Mouse (Mus musculus): Measurements from ENCODE around the gene Hdac4.

Hdac4 gene

DNA sequence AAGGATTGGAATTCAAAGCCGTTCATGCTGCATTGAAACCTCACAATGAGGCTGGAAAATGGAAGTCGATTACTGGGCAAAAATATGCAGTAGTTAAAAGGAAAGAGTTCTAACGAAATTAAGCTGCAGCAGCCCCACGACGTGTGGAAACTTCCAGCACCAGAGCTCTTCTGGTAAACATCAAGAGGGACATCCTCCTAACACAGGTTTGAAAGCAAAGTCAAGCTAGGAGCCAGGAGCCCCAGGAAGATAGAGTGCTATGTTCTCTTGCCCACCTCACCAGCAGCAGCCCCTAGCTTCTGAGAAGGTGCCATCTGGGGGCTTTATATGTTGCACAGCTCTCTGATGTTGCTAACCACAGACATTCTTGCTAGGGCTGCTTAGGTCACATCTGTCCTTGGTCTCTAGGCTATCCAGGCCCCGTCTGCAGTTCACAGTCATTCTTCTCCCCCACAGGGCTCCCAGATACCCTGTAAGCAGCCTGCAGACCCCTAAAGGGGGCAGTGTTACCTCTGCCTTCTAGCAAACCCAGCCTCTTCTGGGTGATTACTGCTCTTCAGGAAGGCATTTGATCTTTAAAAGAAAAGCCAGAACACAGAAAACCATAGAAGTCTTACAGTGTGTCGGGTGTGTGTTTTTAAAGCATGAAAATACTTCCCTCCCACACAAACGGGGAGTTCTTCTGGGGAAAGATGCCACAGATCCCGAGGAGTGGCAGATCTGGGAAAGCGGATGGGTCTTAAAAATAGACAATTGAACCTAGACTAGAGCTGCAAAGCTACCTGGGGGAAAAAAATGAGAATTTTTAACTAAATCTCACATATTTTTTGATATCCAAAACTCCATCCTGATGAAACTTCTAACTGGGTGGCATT, 17.2 kb downstream of the Hdac4 start:
- peak in 1 of 2 experiments; percentile 4 for DNase-seq

DNA sequence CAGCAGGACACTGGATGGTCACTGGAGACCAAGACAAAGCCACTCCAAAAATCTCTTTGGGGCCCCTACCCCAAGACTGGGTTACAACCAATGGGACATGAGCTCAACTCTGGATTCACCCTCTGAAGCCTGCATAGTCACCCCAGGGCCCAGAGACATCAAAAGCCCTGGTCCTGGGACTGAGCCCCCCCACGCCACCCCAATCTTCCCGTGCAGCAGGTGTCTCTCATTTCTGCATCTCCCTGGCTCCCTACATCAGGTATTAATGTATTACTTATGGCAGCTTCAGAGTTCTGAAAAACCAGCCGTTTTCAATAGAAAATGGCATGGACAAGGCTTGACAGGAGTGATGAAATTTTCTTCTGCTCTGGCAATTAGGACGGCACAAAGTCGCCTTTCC, 17.9 kb downstream of the Hdac4 start:
- no peak for DNase-seq

DNA sequence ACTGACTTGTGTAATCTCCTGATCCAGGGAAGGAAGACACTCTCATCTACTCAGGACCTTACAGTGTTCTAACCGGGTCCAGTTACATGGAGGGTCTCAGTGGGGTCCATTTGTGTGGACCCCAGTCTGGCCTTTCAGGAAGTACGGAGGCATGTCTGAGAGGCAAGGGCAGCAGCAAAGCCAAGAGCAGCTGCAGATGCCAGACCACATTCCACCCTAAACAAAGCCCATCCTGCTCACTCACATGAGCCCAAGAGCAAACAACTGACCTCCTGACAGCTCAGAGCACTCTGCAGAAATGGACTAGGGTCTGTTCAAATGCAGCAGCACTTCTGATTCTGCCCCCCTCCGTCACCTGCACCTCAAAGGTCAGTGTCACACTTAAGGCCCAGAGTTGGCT, 18.3 kb downstream of the Hdac4 start:
- no peak for DNase-seq

DNA sequence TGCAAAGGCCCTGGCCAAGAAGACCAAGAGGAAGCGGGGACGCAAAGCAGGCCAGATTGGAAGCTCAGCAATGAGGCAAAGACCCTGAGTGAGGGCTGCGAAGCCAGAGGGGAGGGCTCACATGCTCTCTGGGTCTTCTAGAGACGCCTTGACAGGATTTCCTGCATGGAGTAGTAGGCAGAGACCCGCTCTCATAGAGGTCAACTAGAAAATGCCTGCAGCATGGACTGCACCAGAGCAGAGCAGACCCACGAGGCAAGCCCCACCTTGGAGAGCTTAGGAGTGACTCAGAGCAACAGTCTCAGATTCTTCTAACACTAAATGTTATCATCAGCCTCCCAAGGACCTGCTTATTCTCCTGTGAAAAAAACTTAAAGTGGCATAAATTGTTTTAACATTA, 20.2 kb downstream of the Hdac4 start:
- DNase-seq, result no peak

DNA sequence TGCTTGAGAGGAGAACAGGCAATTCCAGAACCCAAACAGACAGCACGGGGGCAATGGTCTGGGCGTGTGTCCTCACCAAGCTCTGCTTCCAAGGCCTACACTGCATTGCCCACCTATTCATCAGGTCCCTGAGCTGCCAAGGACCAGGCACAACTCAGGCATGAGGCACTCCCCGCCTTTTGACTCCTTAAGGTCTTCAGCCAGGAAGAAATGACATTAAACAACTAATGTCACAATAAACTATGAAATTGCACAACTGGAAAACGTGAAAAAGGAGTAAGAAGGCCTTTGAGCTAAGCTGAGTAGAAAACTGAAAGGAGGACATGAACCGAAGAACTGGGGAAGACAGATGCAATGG, 20.6 kb downstream of the Hdac4 start:
- no peak for DNase-seq

DNA sequence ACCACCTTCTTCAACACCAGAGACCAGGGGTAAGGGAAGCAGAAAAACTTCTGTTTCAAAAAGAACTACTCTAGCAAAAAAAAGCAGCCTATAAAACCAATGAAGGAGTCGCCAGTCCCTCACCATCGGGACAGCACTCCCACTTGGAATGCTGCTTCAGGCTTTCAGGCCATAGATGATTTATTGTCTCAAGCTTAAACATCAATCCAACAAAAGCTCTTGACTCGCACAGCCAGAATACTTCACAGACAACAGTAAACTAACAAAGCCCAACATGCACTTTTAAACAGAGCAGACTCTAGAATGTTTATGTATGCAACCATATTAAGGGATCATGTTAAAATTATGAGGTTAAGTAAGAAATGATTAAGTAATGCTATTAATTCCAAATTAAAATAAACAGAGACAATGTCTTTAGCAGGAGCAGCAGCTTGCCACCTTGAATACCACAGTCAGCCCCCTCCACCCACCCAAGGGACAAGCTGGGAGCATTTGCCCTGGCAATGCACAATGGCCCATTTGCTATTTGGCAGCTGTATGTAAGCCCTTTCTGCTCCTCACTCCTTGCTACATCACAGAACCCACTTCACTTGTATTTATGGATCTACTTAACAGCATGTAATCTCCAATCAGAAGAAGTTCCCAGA, 21.1 kb downstream of the Hdac4 start:
- no peak for DNase-seq

DNA sequence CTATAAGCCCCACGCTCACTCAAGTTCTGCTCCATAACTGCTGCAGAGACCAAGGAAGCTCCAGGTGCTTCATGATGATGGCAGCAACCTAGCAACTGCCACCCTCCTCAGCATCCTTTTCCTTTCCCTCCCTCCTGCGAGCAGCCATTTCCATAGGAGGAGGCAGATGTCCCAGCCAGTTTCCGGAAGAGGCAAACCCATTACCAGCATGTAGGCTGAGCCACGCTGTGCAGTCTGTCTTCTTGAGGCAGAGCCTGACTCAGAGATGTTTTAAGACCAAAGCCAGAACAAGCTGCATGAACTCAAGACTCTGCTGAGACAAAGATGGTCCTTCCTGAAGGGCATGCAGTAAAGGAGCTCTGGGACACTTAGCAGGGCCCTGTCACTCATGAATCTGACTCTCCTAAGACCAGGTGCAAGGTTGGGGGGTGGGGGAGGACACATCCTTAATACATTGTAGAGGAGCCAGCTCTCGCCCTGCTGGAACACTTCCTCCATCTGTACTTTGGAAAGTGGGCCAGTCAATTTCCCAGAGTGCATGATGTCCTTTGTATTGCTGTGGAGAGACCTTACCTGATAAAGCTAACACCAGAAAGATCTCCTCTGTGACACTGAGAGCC, 24.8 kb downstream of the Hdac4 start:
- no peak for DNase-seq

DNA sequence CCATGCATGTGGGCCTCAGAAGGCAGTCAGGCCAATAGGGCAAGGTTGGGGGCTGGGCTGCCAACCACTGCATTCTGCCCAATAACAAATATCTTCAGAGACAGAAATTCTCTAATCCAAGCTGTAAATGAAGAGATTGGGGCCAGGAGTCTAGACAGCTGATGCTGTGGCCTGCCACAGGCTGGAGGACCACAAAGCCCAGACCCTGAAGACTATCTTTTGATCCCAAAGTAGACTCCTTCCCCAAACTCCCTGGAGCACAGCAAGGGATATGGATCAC, 25.8 kb downstream of the Hdac4 start:
- DNase-seq, result no peak

DNA sequence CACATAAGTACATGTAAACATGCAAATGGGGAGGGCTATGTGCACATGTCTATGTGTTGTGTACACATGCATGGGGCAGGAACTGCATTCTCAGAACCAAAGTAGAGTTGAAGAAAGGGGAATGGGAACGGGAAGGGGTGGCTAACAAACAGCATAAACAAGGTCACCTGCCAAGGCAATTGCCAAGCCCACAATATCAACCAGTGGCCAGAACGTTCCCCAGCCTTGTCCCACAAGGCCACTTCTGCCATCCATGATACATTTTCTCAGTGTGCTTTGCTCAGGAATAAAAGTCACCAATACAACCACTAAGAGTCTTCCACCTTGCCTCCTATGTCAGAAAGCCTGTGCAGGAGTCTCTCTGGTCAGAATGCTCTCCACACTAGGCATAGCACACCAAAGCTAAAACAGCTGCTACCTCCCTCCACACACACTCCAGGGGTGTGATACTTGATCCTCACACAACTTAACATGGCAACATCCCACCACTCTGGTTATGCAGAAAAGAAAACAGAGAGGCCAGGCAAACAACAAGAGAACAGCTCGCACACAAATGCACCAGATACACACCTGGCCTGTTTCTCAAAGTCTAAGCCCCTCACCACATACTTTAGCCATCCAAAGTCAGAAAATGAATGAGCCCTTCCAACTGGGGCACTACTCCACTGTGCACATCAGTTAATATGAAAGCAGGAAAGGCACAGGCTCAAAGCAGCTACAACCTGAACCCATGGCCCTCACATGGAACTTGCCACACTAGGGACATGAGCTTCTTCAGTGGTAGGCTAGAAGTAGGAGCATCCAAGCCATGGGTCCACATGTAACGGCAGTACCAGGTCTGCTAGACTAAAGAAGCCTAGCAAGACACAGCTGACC, 26.4 kb downstream of the Hdac4 start:
- DNase-seq, result no peak

DNA sequence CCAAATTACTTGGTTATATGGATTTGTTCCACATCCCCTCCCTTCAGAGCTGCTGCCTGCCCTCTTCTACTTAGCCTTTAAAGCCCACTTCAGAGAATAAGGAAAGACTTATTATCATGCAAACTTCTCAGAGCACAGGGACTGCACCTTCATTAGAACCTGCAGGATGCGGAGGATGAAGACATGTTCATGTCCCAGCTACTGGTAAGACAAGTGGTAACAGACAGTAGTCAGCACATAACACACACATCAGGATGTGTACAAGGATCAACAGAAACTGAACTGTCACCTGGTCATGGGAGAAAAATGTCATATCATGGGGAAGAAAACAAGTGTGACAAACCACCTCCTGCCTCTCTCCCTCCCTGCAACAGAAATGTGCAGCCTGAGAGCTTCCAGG, 31.6 kb downstream of the Hdac4 start:
- no peak for DNase-seq

DNA sequence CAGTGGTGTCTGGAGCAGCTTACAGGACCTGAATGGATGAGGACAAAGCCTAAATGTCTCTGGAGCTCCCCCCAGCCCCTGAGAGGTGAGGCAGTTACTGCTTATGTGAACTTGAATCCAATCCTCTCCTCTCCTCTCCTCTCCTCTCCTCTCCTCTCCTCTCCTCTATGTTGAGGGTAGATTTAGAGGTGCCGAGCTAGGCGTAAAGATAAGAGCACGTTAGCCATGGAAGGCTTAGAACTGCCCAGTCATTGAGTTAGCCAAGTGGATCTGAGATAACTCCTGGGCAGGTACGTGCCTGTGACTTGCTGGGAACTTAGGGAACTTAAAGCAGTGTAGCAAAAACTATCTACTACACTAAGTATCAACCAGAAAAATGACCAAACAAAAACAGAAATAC, 35.7 kb downstream of the Hdac4 start:
- no peak for DNase-seq

DNA sequence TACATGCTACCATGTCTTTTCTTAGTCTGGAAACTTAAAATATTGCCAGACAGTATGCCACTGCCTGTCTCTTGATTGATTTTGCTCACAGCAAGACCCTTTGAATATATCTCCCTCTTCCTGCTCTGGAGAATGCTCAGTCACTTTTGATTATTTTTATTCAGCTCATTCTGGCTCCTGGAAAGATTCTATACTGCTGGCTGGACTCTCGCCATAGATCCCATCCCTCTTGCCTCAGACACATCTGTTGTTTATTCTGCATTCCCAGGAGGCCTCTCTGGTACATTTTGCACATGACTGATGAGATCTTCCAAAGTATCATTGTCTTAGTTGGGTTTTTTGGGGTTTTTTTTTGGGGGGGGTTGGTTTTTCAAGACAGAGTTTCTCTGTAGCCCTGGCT, 45.3 kb downstream of the Hdac4 start:
- no peak for DNase-seq

DNA sequence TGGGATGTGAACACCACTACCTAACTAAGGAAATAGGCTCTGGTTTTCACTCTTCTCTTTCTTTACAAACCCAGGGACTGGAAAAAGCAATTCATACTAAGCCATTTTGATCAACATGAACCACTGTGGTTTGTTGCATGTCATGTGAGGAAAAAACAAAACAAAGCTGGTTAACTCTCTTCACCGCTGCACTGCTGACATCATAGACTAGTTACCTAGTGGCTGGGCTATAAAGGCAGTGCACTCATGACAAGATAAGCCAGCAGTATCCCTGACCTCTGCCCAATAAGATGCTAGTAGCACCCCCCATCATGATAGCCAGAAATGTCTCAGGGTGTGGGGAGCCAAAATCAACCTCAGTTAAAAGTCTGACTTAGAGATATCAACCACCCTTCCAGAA, 47.0 kb downstream of the Hdac4 start:
- DNase-seq, result no peak

DNA sequence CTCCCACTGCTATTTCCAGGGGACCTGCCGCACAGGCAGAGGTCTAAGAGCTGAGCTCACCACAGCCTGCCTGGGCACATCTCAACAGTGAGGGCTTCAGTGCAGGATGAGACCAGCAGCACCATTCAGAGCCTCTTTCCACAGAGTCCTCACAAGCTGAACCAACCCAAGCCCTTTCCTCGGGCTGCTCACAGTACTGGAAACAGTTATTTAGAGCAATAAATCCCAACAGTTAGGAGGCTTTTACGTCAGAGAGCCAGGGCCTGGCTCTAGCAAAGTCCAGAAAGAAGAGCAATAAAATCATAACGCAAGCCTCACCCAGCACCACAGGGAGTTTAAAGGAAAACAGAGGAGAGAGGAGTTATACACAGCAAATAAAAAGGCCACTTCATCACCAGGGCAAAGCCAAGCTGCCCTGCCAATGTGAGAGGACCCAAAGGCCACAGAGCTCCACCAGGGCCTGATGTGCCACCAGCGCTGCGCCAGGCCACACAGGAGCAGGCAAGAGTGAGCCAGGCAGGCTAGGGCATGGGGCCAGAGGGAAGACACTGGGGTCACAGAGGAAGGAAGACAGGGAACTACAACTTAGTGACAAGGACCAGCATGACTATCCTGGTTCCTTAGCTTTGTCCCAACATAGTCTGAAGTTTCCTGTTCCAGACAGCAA, 50.5 kb downstream of the Hdac4 start:
- DNase-seq, result no peak

DNA sequence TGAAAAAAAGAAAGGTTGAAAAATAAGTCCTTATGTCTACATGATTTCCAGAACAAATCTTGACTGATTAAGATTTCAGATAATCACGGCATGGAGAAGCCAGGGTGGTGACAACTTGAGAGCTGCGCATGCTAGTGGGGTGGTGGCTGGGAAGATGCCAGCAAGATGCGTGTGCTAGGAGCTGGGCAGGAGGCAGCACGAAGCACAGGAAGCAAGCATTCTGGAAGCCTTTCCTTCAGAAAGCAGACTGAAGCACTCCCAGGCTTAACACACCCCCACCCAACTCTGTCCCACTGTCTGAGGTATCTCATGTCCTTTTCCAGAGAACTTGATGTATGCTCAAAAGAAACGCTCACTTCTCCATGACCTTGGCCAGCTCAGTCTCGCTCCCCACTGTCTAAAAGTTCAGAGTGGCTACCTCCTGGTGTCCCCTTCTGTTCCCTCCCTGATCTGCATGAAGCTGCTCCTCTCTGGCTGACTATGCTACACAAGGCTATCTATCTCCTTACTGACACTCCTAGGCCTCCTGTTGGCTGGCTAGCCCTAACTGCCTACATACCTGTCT, 52.1 kb downstream of the Hdac4 start:
- no peak for DNase-seq

DNA sequence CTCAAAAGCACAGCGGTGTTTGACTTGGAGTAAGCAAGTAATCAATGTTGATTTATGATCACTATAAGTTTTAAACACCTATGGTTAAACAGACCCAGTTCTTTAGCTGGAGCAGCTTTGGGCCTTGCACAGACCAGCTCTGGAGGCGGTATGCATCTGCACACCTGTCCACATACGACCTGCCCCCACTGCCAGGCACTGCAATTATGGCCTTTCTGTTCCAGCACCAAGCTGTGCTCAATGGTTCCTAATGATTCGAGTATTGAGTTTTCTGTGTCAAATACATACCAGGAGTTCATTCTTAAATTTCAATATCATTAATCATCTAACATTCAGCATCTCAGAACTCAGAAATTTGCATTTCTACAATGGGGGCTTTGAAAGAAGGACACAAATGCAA, 52.7 kb downstream of the Hdac4 start:
- DNase-seq, result no peak

DNA sequence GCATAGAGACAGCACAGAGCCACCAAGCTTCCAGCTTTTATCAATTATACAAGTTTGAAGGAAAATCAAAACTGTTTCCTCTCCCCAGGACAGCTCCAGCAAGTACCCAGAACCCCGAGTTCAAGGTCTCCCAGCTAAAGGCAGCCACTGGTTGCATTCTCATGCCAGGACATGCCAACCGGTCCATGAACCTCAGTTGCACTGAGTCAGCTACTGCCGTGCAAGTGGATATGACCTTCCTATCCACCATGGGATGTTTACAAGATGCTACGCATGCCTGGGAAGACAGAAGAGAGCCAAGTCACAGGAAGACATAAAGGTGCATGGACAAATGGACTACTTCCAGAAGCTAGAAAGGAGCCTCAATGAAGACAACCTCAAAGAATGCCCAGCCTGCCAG, 56.5 kb downstream of the Hdac4 start:
- no peak for DNase-seq

DNA sequence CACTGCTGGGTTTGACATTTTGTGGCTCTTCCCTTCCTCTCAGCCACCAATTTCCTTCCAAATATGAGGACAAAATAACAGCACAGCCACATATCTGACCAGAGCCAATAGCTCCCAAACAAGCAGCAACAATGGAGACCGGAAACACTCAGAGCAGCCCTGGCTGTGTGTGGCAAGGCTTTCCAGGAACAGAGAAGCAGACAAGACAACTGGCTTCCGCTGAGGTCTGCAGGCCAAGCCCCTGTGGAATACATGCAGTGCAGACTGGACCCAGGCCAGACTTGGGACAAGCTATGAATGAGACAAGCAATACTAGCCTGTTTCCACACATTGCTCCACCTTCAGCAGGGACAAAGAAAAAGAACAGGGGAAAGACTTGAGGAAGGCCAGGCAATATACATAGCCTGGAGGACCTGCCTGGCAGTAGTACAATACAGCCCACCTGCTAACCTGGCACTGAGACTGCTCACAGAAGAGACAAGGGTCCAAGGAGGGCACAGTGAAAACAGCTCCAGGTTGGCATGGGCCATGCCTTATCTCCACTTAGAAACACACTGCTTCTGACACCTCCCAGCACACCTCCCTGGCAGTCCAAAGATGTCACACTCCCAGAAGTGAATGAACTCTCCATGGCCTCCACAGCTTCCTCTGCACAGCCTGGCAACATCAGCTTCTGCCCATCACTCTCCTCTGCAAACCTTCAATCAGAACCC, 58.2 kb downstream of the Hdac4 start:
- DNase-seq, result no peak

DNA sequence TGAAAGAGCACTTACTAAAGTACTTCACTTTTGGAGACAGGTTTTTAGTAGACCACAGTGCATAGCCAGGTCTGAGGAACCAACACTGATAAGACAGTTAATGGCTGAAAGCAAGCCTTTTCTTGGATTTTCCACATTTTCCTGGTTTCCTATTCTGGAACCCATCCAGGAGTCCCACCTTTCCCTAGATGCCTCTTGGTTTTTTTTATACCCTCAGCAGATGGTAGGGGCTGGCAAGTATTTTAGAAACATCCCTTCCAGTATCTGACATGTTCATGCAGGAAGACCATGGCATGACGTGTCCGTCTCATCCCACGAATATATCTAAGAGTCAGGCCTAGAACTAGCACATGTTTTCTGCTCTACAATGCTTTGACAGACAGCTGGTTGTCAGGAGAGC, 59.1 kb downstream of the Hdac4 start:
- no peak for DNase-seq

DNA sequence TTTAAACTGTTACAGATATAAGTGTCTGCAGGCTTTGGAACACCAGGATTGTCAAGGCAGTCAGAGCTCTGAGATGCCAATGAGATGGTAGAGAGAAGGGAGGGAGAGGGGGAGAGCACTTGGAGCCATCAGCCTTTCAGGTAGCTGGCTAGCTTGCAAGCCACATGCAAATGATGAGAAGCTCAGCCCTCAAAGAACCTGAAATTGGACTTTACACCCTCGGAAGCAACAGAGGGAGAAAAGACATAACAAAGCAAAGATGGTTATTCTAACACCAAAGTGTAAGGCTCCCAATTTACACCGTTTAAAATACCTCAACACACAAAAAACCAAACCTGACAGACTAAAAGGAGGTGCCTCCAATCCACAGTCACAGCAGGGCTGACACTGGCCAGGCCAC, 63.3 kb downstream of the Hdac4 start:
- DNase-seq, result no peak

DNA sequence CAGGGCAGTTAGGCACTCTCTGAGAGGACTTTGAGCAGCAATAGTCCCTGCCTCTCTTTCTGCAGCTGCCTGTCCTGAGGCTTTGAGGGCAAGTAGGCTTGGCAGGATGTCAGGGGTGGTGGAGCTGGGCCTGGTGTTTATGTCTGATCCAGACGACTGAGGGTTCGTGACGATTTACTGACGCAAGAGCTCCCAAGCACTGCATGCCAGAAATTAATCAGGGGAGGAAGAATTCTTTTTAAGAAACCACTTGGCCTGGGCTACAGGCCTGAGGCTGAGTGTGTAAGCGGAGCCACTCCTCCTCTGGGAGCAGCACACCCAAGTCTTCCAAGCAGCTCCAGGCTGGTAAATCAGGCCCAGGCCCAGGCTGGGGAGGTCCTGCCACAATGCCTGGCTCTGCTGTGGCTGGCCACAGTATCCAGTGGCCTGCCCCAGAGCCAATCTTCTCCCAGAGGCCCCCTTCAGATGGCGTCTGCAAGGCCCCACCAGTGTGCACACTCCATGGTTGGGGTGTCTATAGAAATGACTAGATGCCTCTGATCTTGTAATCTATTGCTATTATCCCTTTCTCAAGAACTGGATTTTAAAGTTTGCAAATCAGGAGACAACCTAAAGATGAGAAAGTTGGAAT, 64.9 kb downstream of the Hdac4 start:
- no peak for DNase-seq

All from B cell, adult 2 months (primary cell).